17 mouse cellular contexts compared by ENCODE assay signal in the genomic region with DNA sequence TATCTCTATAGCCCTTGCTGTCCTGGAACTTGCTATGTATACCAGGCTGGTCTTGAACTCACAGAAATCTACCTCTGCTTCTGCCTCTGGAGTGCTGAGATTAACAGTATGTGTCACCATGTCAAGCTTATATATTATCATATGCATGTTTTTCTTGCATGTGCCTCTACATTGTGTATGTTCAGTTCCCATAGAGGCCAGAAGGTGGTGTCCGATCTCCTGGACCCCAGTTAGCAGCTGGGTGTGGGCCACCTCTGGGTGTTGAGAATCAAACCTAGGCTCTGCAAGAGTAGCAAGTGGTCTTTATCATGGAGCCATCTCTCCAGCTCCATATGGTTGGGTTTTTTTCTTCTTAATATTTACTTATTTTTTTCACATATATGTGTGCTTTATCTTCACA. TPM values are rescaled to one million over a fixed set of nuclear protein-coding genes. Genes with fewer than 3 reads are reported as not detected.
A peak's percentile ranks its signal among the peaks of the same experiment; 100 is the strongest.
DNase-seq lines count a peak whose midpoint lies in the region; ATAC-seq lines count a peak whose summit lies in the region.
"Had no signal": no experiment of that assay in that cellular context is flagged by ENCODE, and none has a peak within 500 bp of the region (broad histone marks: within the 10 kb centered on the region; RNA-seq: fewer than 3 reads in every experiment).

No protein-coding gene starts in this region.

- H3K36me3 ChIP-seq in splenic B cell, adult 2 months (ENCODE audit: control insufficient read depth, insufficient read depth, low read length, poor library complexity, severe bottlenecking), result peaks cover 1% of the 10 kb centered on the region

- no peak for ATAC-seq in CD4-positive, CD25-positive, alpha-beta regulatory T cell, adult 4 months
- ATAC-seq: forebrain, embryonic 14.5 days had no signal

- DNase-seq in CD4-positive, CD25-positive, alpha-beta regulatory T cell, adult 2 months (ENCODE audit: low read depth, low spot score), result peak; percentile 16
- peak; percentile 9 for DNase-seq in thymus, postnatal 14 days
- no peak for DNase-seq in thymus, adult 18-20 months
- peak; percentile 16 for DNase-seq in R1 (ENCODE audit: low read depth, low spot score)
- DNase-seq in splenic B cell, adult 2 months (ENCODE audit: low read depth, low spot score), result peak; percentile 8
- no peak for DNase-seq in frontal cortex, postnatal 14 days (ENCODE audit: low spot score in 2 of 2)
- no peak for DNase-seq in adrenal gland, adult (ENCODE audit: inconsistent age in 2 of 2, low spot score in 1 of 2)
- DNase-seq: cerebellum, postnatal 36 days; kidney, adult 2 months; kidney, postnatal 14 days; lung, embryonic 14.5 days; lung, postnatal 4 days had no signal

- no peaks in the 10 kb centered on the region for H3K27me3 ChIP-seq in splenic B cell, adult 2 months (ENCODE audit: control insufficient read depth, insufficient read depth, low read length, poor library complexity, severe bottlenecking)
- H3K27me3 ChIP-seq: heart, embryonic 15.5 days; midbrain, embryonic 12.5 days; neural tube, embryonic 13.5 days had no signal

RNA-seq across cellular contexts. Expression of gene Pphln1, which starts 24.4 kb away (rescaled TPM):
- 10 to 100 TPM; 27.0 to 43.3 TPM for polyA plus RNA-seq in CD4-positive, CD25-positive, alpha-beta regulatory T cell, adult 4 months (2017; shearing (Covaris generic))

RNA-seq across cellular contexts. Expression of gene Zcrb1, which starts 24.4 kb away (rescaled TPM):
- 100 to 1,000 TPM in 1 of 2 experiments, 10 to 100 TPM in 1; 68.5 to 104 TPM for polyA plus RNA-seq in CD4-positive, CD25-positive, alpha-beta regulatory T cell, adult 4 months (2017; shearing (Covaris generic))

Comparison
In these comparisons a context has a peak if more than half of its experiments do, and no peak if none do; other contexts are left out.
1. DNase-seq: peak in CD4-positive, CD25-positive, alpha-beta regulatory T cell, adult 2 months (single experiment), thymus, postnatal 14 days (single experiment), R1 (single experiment) and splenic B cell, adult 2 months (single experiment); none in thymus, adult 18-20 months (0 of 2), frontal cortex, postnatal 14 days (0 of 2) and adrenal gland, adult (0 of 2).